Mouse (Mus musculus): Measurements from ENCODE around the gene Snai1. TPM values are rescaled to one million over a fixed set of nuclear protein-coding genes. Genes with fewer than 3 reads are reported as not detected.

Gene Snai1
- polyA plus RNA-seq, 1 experiment from 2014 or later, result 17.6 TPM

DNA sequence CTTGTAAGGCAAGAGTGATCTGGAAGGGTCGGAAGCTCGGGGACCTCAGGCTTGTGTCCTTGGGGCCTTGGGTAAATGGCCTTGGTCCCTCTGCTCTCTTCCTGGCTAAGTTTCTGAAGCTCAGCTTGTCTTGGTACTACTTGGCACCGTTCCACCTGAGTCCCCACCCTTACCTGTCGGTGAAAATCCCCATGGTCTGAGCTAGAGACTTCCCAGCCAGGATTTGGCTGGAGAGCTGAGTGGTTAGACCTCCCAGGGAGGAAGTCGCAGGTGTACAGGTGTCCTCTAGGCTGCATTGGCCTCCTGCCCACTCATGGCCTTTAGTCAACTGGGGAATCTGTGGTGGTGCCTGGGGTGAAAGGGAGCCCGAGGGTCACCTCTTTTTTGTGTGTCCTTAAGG lies 32.8 kb downstream of the Snai1 start:
- Histone ChIP-seq H3K36me3 (no peaks in the 10 kb centered on the region), H3K9me3 (no peaks in the 10 kb centered on the region), H3K9ac (no peak overlapping the region), H3K27ac (replicated peaks) (peak overlapping the region; percentile 79), H3K27me3 (replicated peaks) (no peaks in the 10 kb centered on the region), H3K4me1 (peaks cover 17% of the 10 kb centered on the region), H3K4me3 (no peak overlapping the region), H3K4me2 (no peak overlapping the region)
- ATAC-seq (ENCODE audit: extremely low read depth, insufficient number of reproducible peaks, low FRiP score, low TSS enrichment), result no peak
- 83% methylated on average over 6 of the region's 6 CpGs for WGBS

GRCm38 (mm10) chr2:167571442-167572220 lies 33.6 kb downstream of the Snai1 start:
- Histone ChIP-seq H3K4me2 (no peak overlapping the region), H3K27me3 (replicated peaks) (no peaks in the 10 kb centered on the region), H3K9me3 (no peaks in the 10 kb centered on the region), H3K4me3 (no peak overlapping the region), H3K27ac (replicated peaks) (no peak overlapping the region), H3K36me3 (no peaks in the 10 kb centered on the region), H3K9ac (no peak overlapping the region), H3K4me1 (peaks cover 14% of the 10 kb centered on the region)
- WGBS, result 77% methylated on average over 18 of the region's 18 CpGs
- ATAC-seq (ENCODE audit: extremely low read depth, insufficient number of reproducible peaks, low FRiP score, low TSS enrichment), result no peak

GRCm38 (mm10) chr2:167574814-167575213 lies 36.8 kb downstream of the Snai1 start:
- peaks cover 16% of the 10 kb centered on the region for H3K4me1 ChIP-seq
- H3K27ac ChIP-seq (replicated peaks), result no peak overlapping the region; the same call in 1 of the 2 replicates
- H3K9me3 ChIP-seq, result no peaks in the 10 kb centered on the region
- WGBS, result 55% methylated on average over 9 of the region's 9 CpGs
- no peaks in the 10 kb centered on the region for H3K36me3 ChIP-seq
- no peak overlapping the region for H3K9ac ChIP-seq
- H3K4me3 ChIP-seq, result no peak overlapping the region
- ATAC-seq (ENCODE audit: extremely low read depth, insufficient number of reproducible peaks, low FRiP score, low TSS enrichment), result no peak
- no peak overlapping the region for H3K4me2 ChIP-seq
- no peaks in the 10 kb centered on the region; the same call in 1 of the 2 replicates for H3K27me3 ChIP-seq (replicated peaks)

GRCm38 (mm10) chr2:167575581-167575980 lies 37.6 kb downstream of the Snai1 start:
- Histone ChIP-seq H3K27ac (replicated peaks) (no peak overlapping the region), H3K27me3 (replicated peaks) (no peaks in the 10 kb centered on the region; the same call in 1 of the 2 replicates), H3K4me3 (no peak overlapping the region), H3K4me1 (peaks cover 8% of the 10 kb centered on the region), H3K9ac (no peak overlapping the region), H3K4me2 (no peak overlapping the region), H3K36me3 (no peaks in the 10 kb centered on the region), H3K9me3 (no peaks in the 10 kb centered on the region)
- WGBS, result 78% methylated on average over 7 of the region's 7 CpGs
- no peak for ATAC-seq (ENCODE audit: extremely low read depth, insufficient number of reproducible peaks, low FRiP score, low TSS enrichment)

DNA sequence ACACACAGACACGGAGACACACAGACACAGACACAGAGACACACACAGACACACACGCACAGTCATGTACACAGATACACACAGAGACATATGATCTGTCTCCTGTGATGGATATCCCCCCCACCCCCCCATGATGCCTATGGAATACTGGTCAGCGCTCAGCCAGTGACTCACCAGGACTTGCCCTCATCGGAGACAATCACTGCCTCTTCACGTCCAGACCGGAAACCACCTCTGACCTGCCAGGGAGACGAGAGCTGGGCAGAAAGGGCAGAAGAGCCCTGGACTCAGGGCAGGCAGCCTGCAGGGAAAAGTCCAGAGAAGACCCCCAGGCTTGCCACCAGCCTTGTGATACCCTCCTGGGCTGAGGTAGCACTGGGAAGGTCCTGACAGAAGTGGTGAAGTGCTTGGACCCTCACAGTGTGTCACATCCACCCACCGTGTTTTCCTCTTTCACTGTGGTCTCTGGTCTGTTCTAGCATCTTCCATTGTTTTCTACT lies 38.2 kb downstream of the Snai1 start:
- H3K36me3 ChIP-seq, result no peaks in the 10 kb centered on the region
- H3K27me3 ChIP-seq (replicated peaks), result no peaks in the 10 kb centered on the region; the same call in 1 of the 2 replicates
- H3K4me1 ChIP-seq, result peaks cover 6% of the 10 kb centered on the region
- 77% methylated on average over 8 of the region's 8 CpGs for WGBS
- no peak overlapping the region for H3K9ac ChIP-seq
- no peak overlapping the region for H3K4me3 ChIP-seq
- no peak overlapping the region for H3K27ac ChIP-seq (replicated peaks)
- no peak for ATAC-seq (ENCODE audit: extremely low read depth, insufficient number of reproducible peaks, low FRiP score, low TSS enrichment)
- no peaks in the 10 kb centered on the region for H3K9me3 ChIP-seq
- no peak overlapping the region for H3K4me2 ChIP-seq

GRCm38 (mm10) chr2:167577186-167577785 lies 39.3 kb downstream of the Snai1 start:
- no peak overlapping the region for H3K9ac ChIP-seq
- H3K4me1 ChIP-seq, result peaks cover 17% of the 10 kb centered on the region
- ATAC-seq (ENCODE audit: extremely low read depth, insufficient number of reproducible peaks, low FRiP score, low TSS enrichment), result no peak
- WGBS, result 53% methylated on average over 9 of the region's 9 CpGs
- no peaks in the 10 kb centered on the region for H3K9me3 ChIP-seq
- no peak overlapping the region for H3K4me2 ChIP-seq
- H3K27me3 ChIP-seq (replicated peaks), result no peaks in the 10 kb centered on the region; the same call in 1 of the 2 replicates
- H3K36me3 ChIP-seq, result no peaks in the 10 kb centered on the region
- no peak overlapping the region for H3K27ac ChIP-seq (replicated peaks)
- no peak overlapping the region for H3K4me3 ChIP-seq

DNA sequence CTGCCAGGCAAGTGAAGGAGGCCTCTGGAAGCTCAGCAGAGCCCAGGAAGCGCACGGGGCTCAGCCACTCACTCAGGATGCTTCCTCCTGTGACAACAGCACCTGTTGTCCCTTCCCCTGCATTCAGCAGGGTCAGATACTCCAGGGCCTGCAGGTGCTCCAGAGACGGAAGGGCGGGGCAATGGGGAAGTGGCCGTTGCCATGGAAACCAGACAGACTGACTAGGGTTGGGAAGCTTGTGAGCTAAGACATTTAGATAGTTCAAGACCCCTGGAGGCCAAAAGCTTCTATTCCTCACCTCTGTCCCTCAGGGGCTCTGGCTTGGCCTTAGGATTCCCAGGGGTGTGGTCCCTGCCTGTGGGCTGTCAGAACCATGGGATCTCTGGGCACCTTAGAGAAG lies 40.5 kb downstream of the Snai1 start:
- Histone ChIP-seq H3K27ac (replicated peaks) (no peak overlapping the region), H3K36me3 (no peaks in the 10 kb centered on the region), H3K4me1 (peaks cover 29% of the 10 kb centered on the region), H3K9ac (no peak overlapping the region), H3K9me3 (no peaks in the 10 kb centered on the region), H3K4me3 (no peak overlapping the region), H3K4me2 (no peak overlapping the region), H3K27me3 (replicated peaks) (no peaks in the 10 kb centered on the region; the same call in 1 of the 2 replicates)
- 48% methylated on average over 5 of the region's 5 CpGs for WGBS
- ATAC-seq (ENCODE audit: extremely low read depth, insufficient number of reproducible peaks, low FRiP score, low TSS enrichment), result no peak

DNA sequence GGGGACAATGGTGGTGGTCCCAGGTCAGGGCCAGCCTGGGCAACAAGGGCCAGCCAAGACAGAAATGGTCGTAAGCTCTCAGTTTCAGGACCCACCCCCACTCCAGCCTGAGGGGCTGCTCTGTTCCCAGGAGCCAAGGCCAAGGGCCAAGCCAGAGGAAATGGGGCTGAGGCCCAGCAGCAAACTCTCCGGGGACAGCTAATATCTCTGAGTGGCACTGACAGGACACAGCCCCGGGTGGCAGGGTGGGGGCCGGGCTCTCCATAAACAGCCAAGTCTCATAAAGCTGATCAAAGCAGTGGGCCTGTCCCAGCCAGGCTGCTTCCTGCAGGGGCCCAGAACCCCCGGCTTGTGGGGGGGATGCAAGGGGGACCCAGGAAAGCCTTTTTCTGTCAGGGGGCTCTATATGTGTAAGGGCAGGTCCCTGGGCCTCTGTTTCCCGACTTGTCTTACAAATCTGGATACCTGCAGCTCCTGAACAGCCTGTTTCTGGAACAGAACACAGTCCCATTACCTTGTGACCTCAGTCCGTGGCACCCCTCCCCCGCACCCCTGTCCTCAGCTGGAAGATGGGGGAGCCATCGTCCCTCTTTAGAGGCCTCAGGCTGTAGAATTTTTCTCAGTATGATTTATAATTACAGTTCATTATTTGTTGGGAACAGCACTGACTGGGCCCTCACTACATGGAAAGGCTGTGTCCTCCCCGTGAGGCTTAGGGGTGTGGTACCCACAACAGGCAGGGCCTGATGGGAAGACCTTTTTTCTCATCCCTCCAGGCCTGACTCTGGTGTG lies 45.4 kb downstream of the Snai1 start:
- Histone ChIP-seq H3K36me3 (no peaks in the 10 kb centered on the region), H3K4me3 (no peak overlapping the region), H3K9me3 (no peaks in the 10 kb centered on the region), H3K27me3 (replicated peaks) (no peaks in the 10 kb centered on the region; the same call in 1 of the 2 replicates), H3K4me1 (peaks cover 59% of the 10 kb centered on the region), H3K9ac (peak overlapping the region; percentile 58), H3K4me2 (peak overlapping the region; percentile 18; the same call in 1 of the 2 replicates), H3K27ac (replicated peaks) (peak overlapping the region; percentile 75)
- 22% methylated on average over 10 of the region's 10 CpGs for WGBS
- peak; percentile 43; the same call in 1 of the 2 replicates for ATAC-seq (ENCODE audit: extremely low read depth, insufficient number of reproducible peaks, low FRiP score, low TSS enrichment)

GRCm38 (mm10) chr2:167585273-167585672 lies 47.3 kb downstream of the Snai1 start:
- ATAC-seq (ENCODE audit: extremely low read depth, insufficient number of reproducible peaks, low FRiP score, low TSS enrichment), result no peak
- Histone ChIP-seq H3K27me3 (replicated peaks) (no peaks in the 10 kb centered on the region), H3K36me3 (no peaks in the 10 kb centered on the region), H3K9me3 (no peaks in the 10 kb centered on the region), H3K27ac (replicated peaks) (0 out of 2 replicates have a peak overlapping the region, but pooled peaks have one; percentile 20), H3K9ac (no peak overlapping the region), H3K4me1 (peaks cover 66% of the 10 kb centered on the region), H3K4me2 (no peak overlapping the region), H3K4me3 (no peak overlapping the region)
- WGBS, result 69% methylated on average over 2 of the region's 2 CpGs

DNA sequence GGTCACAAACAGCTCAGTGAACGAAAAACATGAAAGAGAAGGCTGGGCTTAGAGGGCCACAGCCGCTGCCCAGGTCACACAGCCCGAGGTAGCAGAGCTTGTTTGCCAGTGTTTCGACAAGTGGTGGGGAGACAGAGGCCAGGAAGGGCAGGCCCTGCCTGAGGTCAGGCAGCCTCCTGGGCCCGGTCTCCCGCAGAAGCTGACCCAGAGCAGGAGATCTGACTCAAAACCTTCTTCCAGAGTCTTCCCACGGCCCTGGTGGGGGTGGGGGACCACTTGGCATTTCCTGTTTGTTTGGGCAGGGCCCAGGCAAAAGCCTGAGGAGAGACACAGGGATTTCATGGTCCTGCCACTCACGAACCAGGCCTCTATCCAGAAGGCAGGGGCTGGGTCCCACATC lies 48.0 kb downstream of the Snai1 start:
- 24% methylated on average over 8 of the region's 8 CpGs for WGBS
- no peak overlapping the region for H3K4me3 ChIP-seq
- no peak overlapping the region for H3K4me2 ChIP-seq
- H3K4me1 ChIP-seq, result peaks cover 71% of the 10 kb centered on the region
- H3K9ac ChIP-seq, result peak overlapping the region; percentile 64
- peak overlapping the region; percentile 66 for H3K27ac ChIP-seq (replicated peaks)
- H3K9me3 ChIP-seq, result no peaks in the 10 kb centered on the region
- H3K36me3 ChIP-seq, result no peaks in the 10 kb centered on the region
- ATAC-seq (ENCODE audit: extremely low read depth, insufficient number of reproducible peaks, low FRiP score, low TSS enrichment), result no peak
- no peaks in the 10 kb centered on the region for H3K27me3 ChIP-seq (replicated peaks)

DNA sequence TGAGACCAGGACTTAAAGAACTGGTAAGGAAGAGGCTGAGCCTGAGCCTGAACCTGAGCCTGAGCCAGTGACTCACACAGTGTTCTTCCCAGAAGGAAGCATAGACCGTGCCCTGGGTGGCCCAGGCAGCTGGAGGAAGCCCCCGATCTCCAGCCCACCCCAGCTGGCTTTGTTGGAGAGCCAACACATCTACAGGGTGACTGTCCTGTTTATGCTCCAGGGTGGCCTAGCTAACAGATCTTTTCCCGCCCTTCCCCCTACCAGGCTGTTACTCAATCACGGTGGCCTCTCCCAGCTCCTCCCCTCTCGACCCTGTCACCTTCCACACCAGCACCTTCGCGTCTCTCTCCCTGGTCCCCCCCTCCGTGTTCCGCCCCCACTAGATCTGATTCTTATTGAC lies 49.0 kb downstream of the Snai1 start:
- H3K4me2 ChIP-seq, result no peak overlapping the region
- WGBS, result 36% methylated on average over 9 of the region's 9 CpGs
- H3K27me3 ChIP-seq (replicated peaks), result no peaks in the 10 kb centered on the region
- no peak overlapping the region for H3K4me3 ChIP-seq
- peaks cover 62% of the 10 kb centered on the region for H3K4me1 ChIP-seq
- no peak overlapping the region for H3K9ac ChIP-seq
- H3K27ac ChIP-seq (replicated peaks), result peak overlapping the region; percentile 66; the same call in 1 of the 2 replicates
- H3K36me3 ChIP-seq, result no peaks in the 10 kb centered on the region
- ATAC-seq (ENCODE audit: extremely low read depth, insufficient number of reproducible peaks, low FRiP score, low TSS enrichment), result no peak
- no peaks in the 10 kb centered on the region for H3K9me3 ChIP-seq

Measured in heart, embryonic 13.5 days (tissue).